Mouse (Mus musculus) brain, embryonic 14.5 days (tissue): Measurements from ENCODE around the gene Ankrd53.

Experiments
- CTCF ChIP-seq: fragments of 200-500 bp; IDR thresholded peaks from 2 replicates; pipeline ENCODE4 v1.5.1; 2012; ENCODE audit warnings: inconsistent platforms, mild to moderate bottlenecking, moderate library complexity, borderline replicate concordance; ENCODE audit not compliant: insufficient read depth, insufficient read length; ENCODE audit errors: extremely low read depth
- POLR2A ChIP-seq: fragments of 200-500 bp; IDR thresholded peaks from 2 replicates; pipeline ENCODE4 v1.6.1; 2012; ENCODE audit warnings: mild to moderate bottlenecking, inconsistent platforms, borderline replicate concordance; ENCODE audit not compliant: poor library complexity, insufficient read depth, insufficient read length, severe bottlenecking; ENCODE audit errors: extremely low read depth

GRCm38 (mm10) chr6:83791251-83791890, 28.9 kb downstream of the Ankrd53 start:
- no peak for TF ChIP-seq POLR2A
- TF ChIP-seq CTCF, result no peak
